Mouse (Mus musculus): ENCODE data around the gene Slc25a34.

DNA sequence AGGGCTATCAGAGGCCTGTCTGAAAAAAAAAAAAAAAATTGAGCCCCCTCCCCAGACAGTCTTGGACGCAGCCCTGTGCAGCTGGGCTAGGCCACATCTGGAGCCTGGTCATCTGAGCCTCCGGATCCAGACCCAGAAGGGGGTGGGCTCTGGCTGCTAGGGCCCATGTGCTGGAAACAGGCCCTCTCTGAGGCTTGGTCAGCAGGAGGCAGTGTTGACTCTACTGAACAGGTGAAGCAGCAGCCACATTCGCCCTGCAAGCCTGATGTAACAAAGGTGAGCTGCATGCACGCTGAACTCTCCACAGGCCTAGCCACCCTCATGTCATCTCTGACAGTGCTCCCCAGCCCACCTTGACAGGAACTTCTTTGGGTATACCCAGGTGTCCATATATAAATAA lies 36.1 kb upstream of the Slc25a34 start:
- TF ChIP-seq CTCF (IDR thresholded peaks at IDR 0.05; ENCODE audit: borderline replicate concordance, insufficient read depth, low read depth, low read length) (no peak), POLR2A (IDR thresholded peaks at IDR 0.05; ENCODE audit: borderline replicate concordance, insufficient read depth, low read length) (no peak)

Data from cerebellum, adult 2 months (tissue).